Comparison of ENCODE assay signal across 23 mouse cellular contexts in the genomic region with DNA sequence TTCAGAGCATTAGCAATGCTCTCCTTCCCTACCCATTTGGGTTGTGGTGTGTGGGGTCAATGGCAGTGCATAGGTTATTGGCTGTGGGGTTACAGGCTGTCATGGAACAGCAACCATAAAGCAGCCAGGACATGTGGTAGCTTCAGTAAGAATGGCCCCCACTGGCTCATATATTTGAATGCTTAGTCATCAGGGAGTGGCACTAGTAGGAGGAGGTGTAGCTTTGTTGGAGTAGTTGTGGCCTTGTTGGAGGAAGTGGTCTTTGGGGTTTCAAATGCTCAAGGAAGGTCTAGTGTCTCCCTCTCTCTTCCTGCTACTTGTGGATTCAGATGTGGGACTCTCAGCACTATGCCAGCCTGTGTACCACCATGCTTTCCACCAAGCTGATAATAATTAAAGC. TPM values are rescaled to one million over a fixed set of nuclear protein-coding genes. Genes with fewer than 3 reads are reported as not detected.
DNase-seq lines count a peak whose midpoint lies in the region; ATAC-seq and TF ChIP-seq lines count a peak whose summit lies in the region.
"Had no signal": no experiment of that assay in that cellular context is flagged by ENCODE, and none has a peak within 500 bp of the region (broad histone marks: within the 10 kb centered on the region; RNA-seq: fewer than 3 reads in every experiment).

No protein-coding gene starts in this region.

- dilution Hi-C loops in CH12.LX (cut with MboI; ENCODE audit: extremely low pct_ligation_motif_present, extremely low pct_unique_long_range_greater_than_20kb, low sequenced_read_pairs): no loop called here

- TF ChIP-seq CTCF in CH12.LX (conservative IDR thresholded peaks at IDR 0.05 in 1 of 2, IDR thresholded peaks at IDR 0.05 in 1 of 2; ENCODE audit: low read depth in 2 of 2, low read length in 2 of 2): no peak
- TF ChIP-seq CTCF in bone marrow macrophage, adult 2 months (IDR thresholded peaks at IDR 0.05; ENCODE audit: low read depth, low read length): no peak

- no peak for TF ChIP-seq POLR2A in CH12.LX (IDR thresholded peaks at IDR 0.05; ENCODE audit: low read depth, low read length)
- no peak for TF ChIP-seq POLR2A in bone marrow macrophage, adult 2 months (IDR thresholded peaks at IDR 0.05; ENCODE audit: borderline replicate concordance, low read depth, low read length)

- in situ Hi-C loops in CH12.LX (cut with MboI; ENCODE audit: low pct_ligation_motif_present, low pct_unique_long_range_greater_than_20kb, low sequenced_read_pairs): no loop called here

- no peaks in the 10 kb centered on the region for H3K27me3 ChIP-seq in CH12.LX (replicated peaks)
- no peaks in the 10 kb centered on the region for H3K27me3 ChIP-seq in forebrain, embryonic 11.5 days (ENCODE audit: control insufficient read depth, insufficient read depth, low read length)
- H3K27me3 ChIP-seq: embryonic facial prominence, embryonic 12.5 days; heart, embryonic 15.5 days; limb, embryonic 13.5 days; liver, embryonic 15.5 days; stomach, embryonic 15.5 days had no signal

- peak; percentile 75 for ATAC-seq in megakaryocyte, adult 5-6 weeks (ENCODE audit: poor library complexity, severe bottlenecking)
- ATAC-seq in forebrain, embryonic 11.5 days (replicated peaks; ENCODE audit: low FRiP score): no peak
- ATAC-seq in frontal cortex, adult (ENCODE audit: low TSS enrichment): no peak
- ATAC-seq: forebrain, embryonic 14.5 days; hindbrain, postnatal 0 days; midbrain, embryonic 16.5 days had no signal

- TF ChIP-seq EP300 in CH12.LX (IDR thresholded peaks at IDR 0.05; ENCODE audit: low read length): no peak

- H3K27ac ChIP-seq in CH12.LX (ENCODE audit: insufficient read depth, low read depth): no peak overlapping the region
- peak overlapping the region; percentile 3; the same call in 1 of the 2 replicates for H3K27ac ChIP-seq in bone marrow macrophage, adult 2 months (ENCODE audit: insufficient read depth, low read depth, low read length)
- no peak overlapping the region for H3K27ac ChIP-seq in forebrain, embryonic 11.5 days (ENCODE audit: low read depth, low read length)
- H3K27ac ChIP-seq: embryonic facial prominence, embryonic 12.5 days; heart, embryonic 15.5 days; hindbrain, postnatal 0 days; limb, embryonic 13.5 days; liver, embryonic 15.5 days; stomach, embryonic 15.5 days had no signal

- H3K4me2 ChIP-seq in CH12.LX (ENCODE audit: insufficient read depth, low read depth, poor library complexity, severe bottlenecking): no peak overlapping the region
- H3K4me2 ChIP-seq in forebrain, embryonic 11.5 days (ENCODE audit: low read depth, low read length, severe bottlenecking): no peak overlapping the region
- H3K4me2 ChIP-seq: embryonic facial prominence, embryonic 12.5 days; heart, embryonic 15.5 days; limb, embryonic 13.5 days; liver, embryonic 15.5 days; stomach, embryonic 15.5 days had no signal

- DNase-seq in CD4-positive helper T cell, adult 2 months (ENCODE audit: low read depth, low spot score): peak; percentile 59
- DNase-seq in CH12.LX (ENCODE audit: extremely low read depth) (peak; percentile 64), liver (no peak)
- DNase-seq in forebrain, embryonic 11.5 days (ENCODE audit: low spot score): no peak
- no peak for DNase-seq in gastrocnemius, adult 8-10 months (ENCODE audit: low spot score in 2 of 2)
- DNase-seq: adrenal gland, postnatal 14 days; cerebellum, adult 8-10 months; heart, postnatal 4 days; lung, postnatal 10 days; right cerebral cortex, postnatal 25 days; thymus, adult 2 months had no signal

- peaks cover 2% of the 10 kb centered on the region for H3K9me3 ChIP-seq in CH12.LX (replicated peaks; ENCODE audit: low read length)
- H3K9me3 ChIP-seq in forebrain, embryonic 11.5 days (ENCODE audit: control insufficient read depth, low read length): no peaks in the 10 kb centered on the region
- H3K9me3 ChIP-seq: embryonic facial prominence, embryonic 12.5 days; heart, embryonic 15.5 days; limb, embryonic 13.5 days; liver, embryonic 15.5 days; stomach, embryonic 15.5 days had no signal

- TF ChIP-seq RAD21 in CH12.LX (IDR thresholded peaks at IDR 0.05; ENCODE audit: low read depth, low read length): no peak

- no peak overlapping the region for H3K4me3 ChIP-seq in CH12.LX (replicated peaks in 1 of 3; ENCODE audit: low read depth in 2 of 3, low read length in 2 of 3, poor library complexity in 1 of 3)
- no peak overlapping the region for H3K4me3 ChIP-seq in bone marrow macrophage, adult 2 months (ENCODE audit: insufficient read depth, low read length)
- H3K4me3 ChIP-seq in forebrain, embryonic 11.5 days (ENCODE audit: low read depth, low read length): no peak overlapping the region
- H3K4me3 ChIP-seq: embryonic facial prominence, embryonic 12.5 days; erythroblast, embryonic 14.5 days; heart, embryonic 15.5 days; limb, embryonic 13.5 days; liver, embryonic 15.5 days; stomach, embryonic 15.5 days had no signal

- H3K79me2 ChIP-seq in CH12.LX (replicated peaks; ENCODE audit: control insufficient read depth, extremely low read depth, insufficient read depth, poor library complexity, severe bottlenecking): no peaks in the 10 kb centered on the region

- no peak overlapping the region for H3K9ac ChIP-seq in CH12.LX (ENCODE audit: insufficient read depth, low read depth)
- no peak overlapping the region for H3K9ac ChIP-seq in forebrain, embryonic 11.5 days (ENCODE audit: low read length)
- H3K9ac ChIP-seq: embryonic facial prominence, embryonic 12.5 days; heart, embryonic 15.5 days; limb, embryonic 13.5 days; liver, embryonic 15.5 days; stomach, embryonic 15.5 days had no signal

- no peaks in the 10 kb centered on the region for H3K36me3 ChIP-seq in CH12.LX (replicated peaks in 1 of 2; ENCODE audit: control insufficient read depth in 1 of 2, insufficient read depth in 1 of 2, low read length in 1 of 2)
- no peaks in the 10 kb centered on the region for H3K36me3 ChIP-seq in forebrain, embryonic 11.5 days (ENCODE audit: control insufficient read depth, insufficient read depth, low read length)
- H3K36me3 ChIP-seq: embryonic facial prominence, embryonic 12.5 days; heart, embryonic 15.5 days; limb, embryonic 13.5 days; liver, embryonic 15.5 days; stomach, embryonic 15.5 days had no signal

- peaks cover 7 to 27% of the 10 kb centered on the region in 2 experiments for H3K4me1 ChIP-seq in CH12.LX (ENCODE audit: control insufficient read depth in 1 of 2, insufficient read depth in 2 of 2)
- peaks cover 28% of the 10 kb centered on the region for H3K4me1 ChIP-seq in bone marrow macrophage, adult 2 months (ENCODE audit: control insufficient read depth, insufficient read depth, low read length)
- no peaks in the 10 kb centered on the region for H3K4me1 ChIP-seq in forebrain, embryonic 11.5 days (replicated peaks; ENCODE audit: control insufficient read depth, insufficient read depth, low read length)
- H3K4me1 ChIP-seq: embryonic facial prominence, embryonic 12.5 days; limb, embryonic 13.5 days; stomach, embryonic 15.5 days had no signal

TF ChIP-seq in CH12.LX, 34 proteins besides CTCF, POLR2A, EP300 and RAD21:
- no peak for TF ChIP-seq E2F4 (IDR thresholded peaks at IDR 0.05; ENCODE audit: insufficient replicate concordance, low read depth, low read length)
- no peak for TF ChIP-seq PAX5 (IDR thresholded peaks at IDR 0.05; ENCODE audit: low read length)
- TF ChIP-seq TBP (conservative IDR thresholded peaks at IDR 0.05; ENCODE audit: low read depth, low read length): no peak
- TF ChIP-seq USF2 (conservative IDR thresholded peaks at IDR 0.05; ENCODE audit: low read depth, low read length): no peak
- no peak for TF ChIP-seq KAT2A (IDR thresholded peaks at IDR 0.05; ENCODE audit: insufficient replicate concordance, low read length)
- TF ChIP-seq RCOR1 (conservative IDR thresholded peaks at IDR 0.05; ENCODE audit: low read depth, low read length): no peak
- TF ChIP-seq SIN3A (IDR thresholded peaks at IDR 0.05; ENCODE audit: low read length): no peak
- TF ChIP-seq TCF12 (IDR thresholded peaks at IDR 0.05; ENCODE audit: low read depth, low read length): no peak
- no peak for TF ChIP-seq USF1 (IDR thresholded peaks at IDR 0.05; ENCODE audit: low read depth, low read length)
- no peak for TF ChIP-seq POLR2AphosphoS2 (IDR thresholded peaks at IDR 0.05; ENCODE audit: low read depth, low read length)
- no peak for TF ChIP-seq MAFK (IDR thresholded peaks at IDR 0.05; ENCODE audit: insufficient replicate concordance, low read length)
- TF ChIP-seq MEF2A (IDR thresholded peaks at IDR 0.05; ENCODE audit: borderline replicate concordance, low read depth, low read length): no peak
- TF ChIP-seq NELFE (IDR thresholded peaks at IDR 0.05; ENCODE audit: low read depth, low read length): no peak

RNA-seq across cellular contexts. Expression of gene Znrf2, which starts 41.0 kb away (rescaled TPM):
- total RNA-seq in CH12.LX (2012; rRNA removed) (18.3 and 21.6 TPM in 2 replicates), CH12.LX (2014; rRNA removed) (26.9 and 27.1 TPM in 2 replicates)
- 16.0 and 21.3 TPM in 2 replicates for polyA plus RNA-seq in CH12.LX (2012; ENCODE audit: insufficient read length, low read depth)
- 104 and 108 TPM in 2 replicates for polyA plus RNA-seq in bone marrow macrophage, adult 2 months (2012; ENCODE audit: insufficient read depth, insufficient read length, missing spikeins)
- total RNA-seq in megakaryocyte, adult 5-6 weeks (2015): 78.0 and 83.0 TPM in 2 replicates
- total RNA-seq in megakaryocyte, adult 5-6 weeks (2017): 76.2 and 77.6 TPM in 2 replicates
- 2.8 and 3.0 TPM in 2 replicates for polyA plus RNA-seq in forebrain, embryonic 11.5 days (2014; fragmentation: Nextera tagmentation; extraction: Ambion mirVana)
- 10 to 100 TPM; 13.0 to 18.4 (median 16.1) TPM for total RNA-seq in gastrocnemius, adult 8-10 months (2022)

Comparison
In these comparisons a context has a peak if more than half of its experiments do, and no peak if none do; other contexts are left out.
1. DNase-seq: peak in CD4-positive helper T cell, adult 2 months (single experiment) and CH12.LX (single experiment); none in forebrain, embryonic 11.5 days (single experiment), liver (single experiment) and gastrocnemius, adult 8-10 months (0 of 2).